Mouse (Mus musculus) embryo, embryonic 11.5 days (tissue): ENCODE results near the gene Clrn2.

ENCODE experiments used
- DNase-seq: peaks from one replicate; pipeline ENCODE4 v3.0.0-alpha.2; 2012; ENCODE audit warnings: low read depth, low spot score

Gene Clrn2

DNA sequence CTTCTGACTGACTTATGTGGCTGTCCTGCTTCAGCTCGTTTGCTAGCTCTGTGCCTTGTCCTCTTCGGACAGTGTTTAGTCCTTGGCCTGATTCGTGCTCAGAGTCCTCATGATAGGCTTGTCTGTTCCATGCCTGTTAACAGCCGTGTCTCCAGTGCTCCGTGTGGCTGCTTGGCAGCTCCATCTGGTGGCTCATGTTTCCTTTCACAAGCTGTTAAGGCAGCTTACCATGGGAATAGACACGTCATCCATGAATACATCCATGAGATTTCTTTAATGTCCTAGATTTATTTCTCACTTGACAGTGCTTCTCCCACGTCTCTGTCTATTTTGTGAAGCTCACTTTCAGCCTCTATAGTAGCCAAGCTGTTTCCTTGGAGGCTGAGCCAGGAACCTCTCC is 56.5 kb downstream of the Clrn2 start:
- no peak for DNase-seq

GRCm38 (mm10) chr5:45512908-45513307 is 59.4 kb downstream of the Clrn2 start:
- DNase-seq = no peak

DNA sequence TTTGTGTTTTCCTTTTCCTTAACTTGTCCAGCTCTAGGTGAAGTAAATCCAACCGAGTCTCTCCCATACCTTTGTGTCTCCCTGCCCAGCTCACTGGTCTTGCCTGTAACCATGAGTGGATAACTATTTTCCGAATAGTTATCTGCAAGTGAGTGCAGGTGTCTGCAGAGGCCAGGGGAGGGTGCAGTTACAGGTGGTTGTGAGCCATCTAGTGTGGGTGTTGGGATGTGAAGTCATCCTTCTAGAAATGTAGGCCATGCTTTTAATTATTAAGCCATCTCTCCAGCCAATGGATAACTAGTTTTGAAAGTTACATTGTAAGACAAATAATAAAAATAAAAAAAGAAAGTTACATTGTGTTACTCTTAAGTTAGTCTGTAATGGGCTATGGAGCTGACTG is 60.0 kb downstream of the Clrn2 start:
- DNase-seq = no peak
